Mouse (Mus musculus) urinary bladder, postnatal 4 days (tissue): ENCODE measurements around the gene Ly6c1.
A peak's percentile ranks its signal among the peaks of the same experiment; 100 is the strongest.
"Not testable (repeated sequence)": the region's sequence is repeated elsewhere in the genome, so short reads cannot be mapped to it uniquely, and the experiment has no call there.

Experiments used
- DNase-seq, 2 experiments: peaks; one replicate each; pipeline ENCODE4 v3.0.0; 2021 to 2022; ENCODE audit warnings: low spot score in 2 of 2

The Ly6c1 gene

DNA sequence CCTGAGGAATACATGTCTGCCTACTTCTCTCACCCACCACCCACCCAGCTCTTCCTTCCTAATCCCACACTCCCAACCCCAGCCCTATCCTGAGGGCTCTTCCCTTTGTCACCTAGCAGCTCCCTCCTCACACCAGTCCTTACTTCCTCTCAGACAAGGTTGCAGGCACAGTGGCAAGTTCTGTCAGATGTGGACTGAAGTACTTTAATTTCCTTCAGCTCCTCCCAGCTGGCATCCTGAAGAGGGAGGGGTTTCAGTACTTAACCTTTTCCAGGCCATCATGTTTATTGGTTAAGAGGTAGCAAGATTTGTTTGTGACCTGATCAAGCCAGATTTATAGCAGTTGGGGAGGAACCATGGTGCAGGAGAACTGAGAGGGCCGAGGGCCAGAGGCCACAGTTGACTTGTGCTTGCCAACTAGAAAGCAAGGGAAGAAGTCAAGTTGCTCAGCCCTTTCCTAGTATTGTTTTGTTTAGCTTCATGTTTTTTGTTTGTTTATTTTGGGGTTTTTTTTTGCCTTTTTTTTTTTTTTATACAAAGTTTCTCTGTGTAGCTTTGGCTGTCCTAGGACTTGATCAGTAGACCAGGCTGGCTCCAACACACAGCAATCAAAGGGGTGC, at the start of gene Ly6c1:
Ly6c1 (minus strand) TSS at position 189 of the 620 bp plus-strand sequence.
- not testable (repeated sequence) for DNase-seq

- not testable (repeated sequence) for DNase-seq
Observed at GRCm38 (mm10) chr15:75088041-75088440, 39.4 kb upstream of the Ly6c1 start.

- DNase-seq: peak in 1 of 2 experiments; percentile 49
Observed at GRCm38 (mm10) chr15:75069965-75070364, 21.3 kb upstream of the Ly6c1 start.

GRCm38 (mm10) chr15:75062030-75062574, 13.5 kb upstream of the Ly6c1 start:
- peak in 1 of 2 experiments; percentile 81 for DNase-seq

- DNase-seq: no peak
Observed at GRCm38 (mm10) chr15:75060505-75060904, 11.9 kb upstream of the Ly6c1 start.

GRCm38 (mm10) chr15:75055985-75056384, 7.4 kb upstream of the Ly6c1 start:
- no peak for DNase-seq

- not testable (repeated sequence) for DNase-seq
Observed at GRCm38 (mm10) chr15:75055425-75055824, 6.8 kb upstream of the Ly6c1 start.

DNA sequence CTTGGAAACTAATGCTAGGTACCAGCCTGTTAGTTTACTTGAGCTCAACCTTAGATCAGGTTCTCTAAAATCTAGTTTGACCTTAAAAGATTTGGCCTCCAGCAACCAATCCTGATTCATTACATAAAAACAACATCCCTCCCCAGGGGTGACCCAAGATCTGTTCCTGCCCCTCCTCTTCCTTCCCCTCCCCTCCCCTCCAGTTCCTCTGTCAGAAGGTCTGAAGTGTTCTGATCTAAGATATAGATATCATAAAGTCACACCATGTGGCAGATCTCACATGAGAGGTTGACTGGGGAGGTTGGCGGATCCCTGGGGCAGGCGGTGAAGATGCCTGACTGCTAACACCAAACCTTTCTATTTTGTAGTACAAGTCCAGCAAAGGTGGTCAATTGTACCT, 3.8 kb upstream of the Ly6c1 start:
- not testable (repeated sequence) for DNase-seq

- not testable (repeated sequence) for DNase-seq
Observed at GRCm38 (mm10) chr15:75051141-75051540, 2.5 kb upstream of the Ly6c1 start.

GRCm38 (mm10) chr15:75050593-75050992, 2.0 kb upstream of the Ly6c1 start:
- not testable (repeated sequence) for DNase-seq

DNA sequence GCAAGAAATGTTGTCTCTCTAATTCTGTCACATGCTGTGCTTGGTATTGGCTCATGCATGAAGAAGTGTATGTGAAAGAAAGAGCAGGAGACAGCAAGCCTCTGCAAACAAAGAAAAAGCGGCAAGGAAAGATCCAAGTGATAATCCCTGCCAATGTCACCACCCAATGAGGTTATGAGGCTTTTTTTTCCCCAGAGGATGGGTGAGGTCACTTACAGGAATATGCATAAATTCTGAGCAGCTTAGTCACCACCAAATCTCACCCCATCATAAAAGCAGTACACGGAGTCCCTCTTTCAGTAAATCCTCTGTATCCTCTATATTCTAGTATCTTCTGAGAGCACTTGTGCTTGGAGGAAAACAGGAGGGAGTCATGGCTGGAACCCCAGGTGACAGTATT, 1.2 kb upstream of the Ly6c1 start:
- DNase-seq: not testable (repeated sequence)

DNA sequence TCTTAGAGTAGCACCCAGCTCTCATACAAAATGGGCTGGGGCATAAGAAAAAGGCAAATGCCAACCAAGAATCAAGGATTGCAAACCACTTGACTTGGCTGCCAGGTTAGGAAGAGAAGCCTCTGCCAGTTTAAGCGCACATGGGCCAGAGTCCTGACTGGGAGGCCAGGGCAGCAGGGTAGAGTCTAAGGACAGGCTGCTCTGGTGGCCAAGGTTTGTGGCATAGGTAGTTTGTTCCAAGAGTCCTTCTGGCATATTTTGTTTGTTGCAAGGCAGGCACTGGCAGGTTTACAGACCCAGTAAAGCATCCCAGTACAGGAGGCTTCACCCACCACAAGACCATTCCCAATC, 685 bp downstream of the Ly6c1 start:
- not testable (repeated sequence) for DNase-seq

DNA sequence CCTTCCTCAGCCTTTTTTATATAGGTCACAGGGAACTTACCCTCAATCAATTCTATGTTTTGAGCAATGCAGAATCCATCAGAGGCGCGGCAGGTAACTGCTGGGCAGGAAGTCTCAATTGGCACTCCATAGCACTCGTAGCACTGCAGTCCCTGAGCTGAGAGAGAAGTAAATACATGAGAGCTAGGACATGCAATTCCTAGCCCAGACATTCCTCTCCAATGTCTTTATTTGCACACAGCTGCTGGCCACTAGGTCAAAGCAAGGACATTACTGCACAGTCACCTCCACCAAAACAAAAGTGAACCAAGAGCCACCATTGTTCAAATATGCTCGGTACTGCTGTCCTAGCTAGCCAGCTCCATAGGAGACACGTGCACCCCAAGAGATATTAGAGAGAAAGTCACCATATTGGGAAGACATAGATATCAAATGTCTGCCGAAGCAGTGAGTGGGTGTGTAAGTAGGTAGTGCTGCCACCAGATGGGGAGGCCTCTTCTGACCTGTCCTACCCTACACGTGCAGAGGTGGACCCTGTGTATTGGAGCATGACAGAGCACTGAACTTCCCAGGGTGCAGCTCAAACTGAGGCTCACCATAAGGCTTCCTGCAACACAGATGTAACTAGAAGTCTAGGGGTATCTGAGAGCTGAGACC, 1.2 kb downstream of the Ly6c1 start:
- DNase-seq: not testable (repeated sequence)

- not testable (repeated sequence) for DNase-seq
Observed at GRCm38 (mm10) chr15:75045501-75045900, 3.1 kb downstream of the Ly6c1 start.

DNA sequence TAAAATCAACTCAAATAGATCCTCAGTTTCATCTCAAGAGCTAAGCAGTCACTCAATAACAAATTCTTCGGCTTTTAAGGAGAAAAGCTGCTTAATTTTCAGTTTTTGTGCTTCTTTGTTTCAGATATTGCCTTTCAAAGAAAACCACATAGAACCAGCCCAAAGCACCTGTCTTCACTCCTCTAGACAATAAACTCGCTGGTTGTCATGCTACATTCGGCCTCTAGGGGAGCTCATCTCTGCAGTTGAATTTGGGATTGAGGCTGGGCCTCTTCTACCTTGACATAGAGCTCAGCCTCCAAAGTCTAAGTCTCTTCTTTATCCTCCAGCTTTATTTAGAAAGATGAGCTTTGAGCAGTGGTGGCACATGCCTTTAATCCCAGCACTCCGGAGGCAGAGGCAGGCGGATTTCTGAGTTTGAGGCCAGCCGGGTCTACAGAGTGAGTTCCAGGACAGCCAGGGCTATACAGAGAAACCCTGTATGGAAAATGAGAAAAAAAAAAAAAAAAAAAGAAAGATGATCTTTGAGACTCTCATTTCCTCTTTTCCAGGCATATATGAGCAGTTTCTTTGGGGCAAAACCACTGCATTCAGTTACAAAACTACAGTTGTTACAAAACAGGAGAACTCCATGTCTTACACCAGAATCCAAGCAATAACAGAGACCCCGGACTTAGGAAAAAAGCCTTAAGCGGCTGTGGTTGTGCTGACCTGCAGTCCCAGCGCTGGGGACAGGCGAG, 27.4 kb downstream of the Ly6c1 start:
- DNase-seq: not testable (repeated sequence)

GRCm38 (mm10) chr15:75019446-75019845, 29.2 kb downstream of the Ly6c1 start:
- not testable (repeated sequence) for DNase-seq
